Mouse (Mus musculus) forebrain, embryonic 12.5 days (tissue): ENCODE data around the gene Chit1. TPM values are rescaled to one million over a fixed set of nuclear protein-coding genes. Genes with fewer than 3 reads are reported as not detected.

Experiments used
- ATAC-seq: fragments of 200-750 bp; cut with Nextera tagmentation; 2 replicates; pipeline ENCODE4 v1.8.0; 2017; ENCODE audit warnings: moderate TSS enrichment; ENCODE audit not compliant: low FRiP score
- H3K27ac ChIP-seq: fragments of 300-500 bp; sonication (generic); 2 replicates; pipeline ENCODE4 v1.5.1; 2016; ENCODE audit warnings: mild to moderate bottlenecking
- H3K27me3 ChIP-seq: fragments of 300-500 bp; sonication (generic); 2 replicates; pipeline ENCODE4 v1.6.1; 2016; ENCODE audit warnings: mild to moderate bottlenecking
- H3K36me3 ChIP-seq: fragments of 300-500 bp; sonication (generic); replicated peaks from 2 replicates; pipeline ENCODE4 v1.6.1; 2016; ENCODE audit warnings: mild to moderate bottlenecking
- H3K4me1 ChIP-seq: fragments of 300-500 bp; sonication (generic); 2 replicates; pipeline ENCODE4 v1.6.1; 2016
- H3K4me2 ChIP-seq: fragments of 300-500 bp; sonication (generic); 2 replicates; pipeline ENCODE4 v1.6.1; 2016; ENCODE audit warnings: mild to moderate bottlenecking, moderate library complexity
- H3K4me3 ChIP-seq: fragments of 300-500 bp; sonication (generic); replicated peaks from 2 replicates; pipeline ENCODE4 v1.5.1; 2016; ENCODE audit warnings: mild to moderate bottlenecking
- H3K9ac ChIP-seq: fragments of 300-500 bp; sonication (generic); 2 replicates; pipeline ENCODE4 v1.6.1; 2016; ENCODE audit warnings: mild to moderate bottlenecking
- H3K9me3 ChIP-seq: fragments of 300-500 bp; sonication (generic); 2 replicates; pipeline ENCODE4 v1.6.1; 2016
- WGBS: fragments of 180-500 bp; shearing (Covaris S2); methylation state at CpG from one replicate; pipeline ENCODE4 v1.1.7; 2016; 5-methylcytosine and 5-hydroxymethylcytosine counted together
- polyA plus RNA-seq: library from polyadenylated mRNA; unstranded; fragments of >200 nt; fragmentation: Nextera tagmentation; extraction: Ambion mirVana; gene quantifications from 2 replicates; pipeline ENCODE4 v1.2.1, GENCODE M21; 2016

Chit1 gene
- polyA plus RNA-seq, 1 experiment from 2014 or later = not detected

- Histone ChIP-seq H3K27me3 (peaks cover 9% of the 10 kb centered on the region; the same call in 1 of the 2 replicates), H3K9me3 (0 out of 2 replicates have a peak, but pooled peaks cover 5% of the 10 kb centered on the region), H3K36me3 (no peaks in the 10 kb centered on the region), H3K4me1 (no peaks in the 10 kb centered on the region), H3K4me2 (no peak overlapping the region), H3K9ac (no peak overlapping the region), H3K4me3 (no peak overlapping the region), H3K27ac (no peak overlapping the region)
- ATAC-seq = no peak
- 49% methylated on average over 3 of the region's 3 CpGs for WGBS
These were observed 43.6 kb downstream of the Chit1 start for GRCm38 (mm10) chr1:134154655-134155054.

GRCm38 (mm10) chr1:134160404-134160803, 49.4 kb downstream of the Chit1 start:
- no peak for ATAC-seq
- no peak overlapping the region for H3K27ac ChIP-seq
- H3K27me3 ChIP-seq = no peaks in the 10 kb centered on the region
- H3K9ac ChIP-seq = no peak overlapping the region
- no peak overlapping the region for H3K4me3 ChIP-seq
- H3K36me3 ChIP-seq = no peaks in the 10 kb centered on the region
- peaks cover 6% of the 10 kb centered on the region; the same call in 1 of the 2 replicates for H3K4me1 ChIP-seq
- 92% methylated on average over 3 of the region's 3 CpGs for WGBS
- H3K9me3 ChIP-seq = no peaks in the 10 kb centered on the region
- H3K4me2 ChIP-seq = no peak overlapping the region

- peaks cover 6% of the 10 kb centered on the region; the same call in 1 of the 2 replicates for H3K4me1 ChIP-seq
- WGBS = 76% methylated on average over 6 of the region's 6 CpGs
These were observed 50.4 kb downstream of the Chit1 start for GRCm38 (mm10) chr1:134161399-134161798.

GRCm38 (mm10) chr1:134162510-134163225, 51.6 kb downstream of the Chit1 start:
- Histone ChIP-seq H3K27me3 (no peaks in the 10 kb centered on the region), H3K4me3 (no peak overlapping the region), H3K4me1 (peaks cover 6% of the 10 kb centered on the region; the same call in 1 of the 2 replicates), H3K9me3 (no peaks in the 10 kb centered on the region), H3K9ac (no peak overlapping the region), H3K27ac (no peak overlapping the region), H3K36me3 (no peaks in the 10 kb centered on the region), H3K4me2 (no peak overlapping the region)
- 91% methylated on average over 6 of the region's 6 CpGs for WGBS
- ATAC-seq = no peak

More at GRCm38 (mm10) chr1:134161399-134161798, 50.4 kb downstream of the Chit1 start:
- Histone ChIP-seq H3K4me2 (no peak overlapping the region), H3K27me3 (no peaks in the 10 kb centered on the region), H3K4me3 (no peak overlapping the region), H3K27ac (no peak overlapping the region), H3K9ac (no peak overlapping the region), H3K9me3 (no peaks in the 10 kb centered on the region), H3K36me3 (no peaks in the 10 kb centered on the region)
- no peak for ATAC-seq

GRCm38 (mm10) chr1:134163476-134163875, 52.4 kb downstream of the Chit1 start:
- peaks cover 6% of the 10 kb centered on the region; the same call in 1 of the 2 replicates for H3K4me1 ChIP-seq
- ATAC-seq = no peak
- H3K27ac ChIP-seq = no peak overlapping the region
- no peak overlapping the region for H3K9ac ChIP-seq
- H3K4me3 ChIP-seq = no peak overlapping the region
- H3K9me3 ChIP-seq = no peaks in the 10 kb centered on the region
- WGBS = 89% methylated on average over 7 of the region's 7 CpGs
- no peaks in the 10 kb centered on the region for H3K27me3 ChIP-seq
- no peaks in the 10 kb centered on the region for H3K36me3 ChIP-seq
- no peak overlapping the region for H3K4me2 ChIP-seq

- Histone ChIP-seq H3K36me3 (no peaks in the 10 kb centered on the region), H3K9me3 (no peaks in the 10 kb centered on the region), H3K27me3 (no peaks in the 10 kb centered on the region), H3K4me1 (peaks cover 6% of the 10 kb centered on the region; the same call in 1 of the 2 replicates), H3K27ac (no peak overlapping the region), H3K9ac (no peak overlapping the region), H3K4me2 (no peak overlapping the region), H3K4me3 (no peak overlapping the region)
- WGBS = 67% methylated on average over 4 of the region's 4 CpGs
- no peak for ATAC-seq
These were observed 53.4 kb downstream of the Chit1 start for GRCm38 (mm10) chr1:134164454-134164853.

GRCm38 (mm10) chr1:134166547-134166946, 55.5 kb downstream of the Chit1 start:
- WGBS = 91% methylated on average over 3 of the region's 3 CpGs
- Histone ChIP-seq H3K4me3 (no peak overlapping the region), H3K36me3 (no peaks in the 10 kb centered on the region), H3K9ac (no peak overlapping the region), H3K9me3 (no peaks in the 10 kb centered on the region), H3K27ac (no peak overlapping the region), H3K4me2 (no peak overlapping the region), H3K27me3 (no peaks in the 10 kb centered on the region), H3K4me1 (peaks cover 1% of the 10 kb centered on the region; the same call in 1 of the 2 replicates)
- ATAC-seq = no peak

DNA sequence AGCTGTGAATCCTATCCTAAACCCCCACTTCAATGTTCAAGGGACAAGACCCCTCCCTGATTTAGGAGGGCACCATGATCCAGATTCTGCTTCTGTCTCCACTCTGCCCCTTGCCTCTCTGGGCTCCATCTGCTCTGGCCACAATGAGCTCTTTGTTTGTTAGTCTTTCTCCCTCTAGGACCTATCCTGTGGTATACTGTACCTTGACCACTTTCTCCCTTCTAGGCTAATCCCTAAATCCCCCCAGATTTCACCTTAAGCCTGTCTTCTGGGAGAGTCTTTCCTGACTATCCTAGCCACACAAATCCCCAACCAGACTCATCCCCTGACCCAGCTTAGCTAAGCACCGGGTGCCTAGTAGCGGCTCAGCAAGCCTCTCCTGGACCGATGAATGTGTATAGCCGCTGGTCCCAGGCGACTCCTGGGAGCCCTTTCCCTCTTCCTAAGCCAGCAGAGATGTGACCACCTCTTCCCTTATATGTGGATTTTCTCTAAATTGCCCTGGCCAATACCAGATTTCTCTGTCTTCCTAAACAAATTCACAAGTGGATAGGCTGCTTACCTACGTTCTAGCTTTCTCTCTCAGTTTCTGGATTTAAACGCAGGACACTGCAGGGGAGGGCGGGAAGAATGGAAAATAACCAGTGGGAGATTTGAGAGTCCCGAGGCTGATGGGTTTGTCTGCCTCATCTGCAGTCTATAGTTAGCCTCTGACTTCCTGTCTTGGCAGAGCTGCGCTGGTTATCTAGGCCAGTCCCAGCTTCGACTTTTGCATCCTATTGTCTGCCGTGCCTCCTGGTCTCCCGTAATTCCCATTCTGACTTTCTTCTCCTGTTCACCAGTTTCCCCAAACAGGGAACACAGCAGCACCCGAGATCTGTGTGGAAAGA, 56.6 kb downstream of the Chit1 start:
- no peak for ATAC-seq
- no peak overlapping the region for H3K27ac ChIP-seq
- H3K9ac ChIP-seq = no peak overlapping the region
- H3K36me3 ChIP-seq = no peaks in the 10 kb centered on the region
- H3K4me2 ChIP-seq = no peak overlapping the region
- 55% methylated on average over 14 of the region's 14 CpGs for WGBS
- H3K27me3 ChIP-seq = no peaks in the 10 kb centered on the region
- H3K4me3 ChIP-seq = no peak overlapping the region
- H3K9me3 ChIP-seq = no peaks in the 10 kb centered on the region
- H3K4me1 ChIP-seq = no peaks in the 10 kb centered on the region

DNA sequence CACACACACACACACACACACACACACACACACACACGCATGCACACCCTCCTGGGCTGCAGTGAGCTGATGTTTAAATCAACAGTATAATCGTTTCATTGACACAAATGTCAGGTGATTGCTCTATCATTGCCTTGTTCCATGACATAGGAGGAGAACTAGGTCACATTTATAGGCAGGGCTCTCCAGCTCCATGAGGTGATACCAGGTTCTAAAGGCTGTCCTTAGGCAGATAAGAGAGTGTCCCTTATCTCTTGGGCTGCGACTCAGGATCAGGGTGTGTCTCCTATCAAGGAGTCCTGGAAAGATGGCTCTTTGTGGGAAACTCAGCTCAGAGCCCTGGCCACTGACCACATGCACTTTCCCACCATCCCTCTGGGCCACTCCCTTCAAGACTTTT, 57.5 kb downstream of the Chit1 start:
- Histone ChIP-seq H3K4me3 (no peak overlapping the region), H3K27me3 (no peaks in the 10 kb centered on the region), H3K9me3 (no peaks in the 10 kb centered on the region), H3K27ac (no peak overlapping the region), H3K4me2 (no peak overlapping the region), H3K36me3 (no peaks in the 10 kb centered on the region), H3K9ac (no peak overlapping the region), H3K4me1 (no peaks in the 10 kb centered on the region)
- WGBS = 93% methylated on average over 3 of the region's 3 CpGs
- ATAC-seq = no peak

GRCm38 (mm10) chr1:134168985-134169697, 58.1 kb downstream of the Chit1 start:
- Histone ChIP-seq H3K27me3 (no peaks in the 10 kb centered on the region), H3K9me3 (no peaks in the 10 kb centered on the region)

GRCm38 (mm10) chr1:134173081-134173480, 62.0 kb downstream of the Chit1 start:
- H3K4me2 ChIP-seq = no peak overlapping the region
- H3K27ac ChIP-seq = no peak overlapping the region
- H3K9ac ChIP-seq = no peak overlapping the region
- H3K9me3 ChIP-seq = no peaks in the 10 kb centered on the region
- no peak overlapping the region for H3K4me3 ChIP-seq
- no peaks in the 10 kb centered on the region for H3K36me3 ChIP-seq
- ATAC-seq = no peak
- no peaks in the 10 kb centered on the region for H3K27me3 ChIP-seq
- H3K4me1 ChIP-seq = no peaks in the 10 kb centered on the region
- WGBS = 62% methylated on average over 7 of the region's 7 CpGs

More at GRCm38 (mm10) chr1:134168985-134169697, 58.1 kb downstream of the Chit1 start:
- ATAC-seq = no peak
- H3K36me3 ChIP-seq = no peaks in the 10 kb centered on the region
- no peak overlapping the region for H3K4me3 ChIP-seq
- no peak overlapping the region for H3K9ac ChIP-seq
- H3K4me2 ChIP-seq = no peak overlapping the region
- no peaks in the 10 kb centered on the region for H3K4me1 ChIP-seq
- WGBS = 91% methylated on average over 8 of the region's 8 CpGs
- no peak overlapping the region for H3K27ac ChIP-seq

DNA sequence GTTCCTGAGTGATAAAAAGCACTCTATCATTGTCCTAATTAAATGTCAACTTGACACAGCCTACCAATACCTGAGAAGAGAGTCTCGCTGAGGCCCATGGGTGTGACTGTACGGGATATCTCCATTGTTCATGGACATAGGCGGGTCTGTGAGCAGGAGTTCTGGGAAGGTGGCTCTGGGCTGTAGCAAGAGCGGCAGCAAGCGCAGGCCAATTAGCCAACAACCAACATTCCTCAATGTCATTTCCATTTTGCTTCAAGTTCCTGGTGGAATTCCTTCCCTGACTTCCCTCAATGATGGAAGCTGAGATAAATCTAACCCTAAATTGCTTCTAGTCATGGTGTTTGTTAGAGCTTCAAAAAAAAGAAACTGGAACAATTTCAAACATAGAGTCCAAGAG, 66.9 kb downstream of the Chit1 start:
- Histone ChIP-seq H3K27me3 (peaks cover 11% of the 10 kb centered on the region; the same call in 1 of the 2 replicates), H3K4me2 (no peak overlapping the region), H3K4me3 (no peak overlapping the region), H3K4me1 (peaks cover 4% of the 10 kb centered on the region; the same call in 1 of the 2 replicates), H3K9ac (no peak overlapping the region), H3K36me3 (no peaks in the 10 kb centered on the region), H3K27ac (no peak overlapping the region), H3K9me3 (no peaks in the 10 kb centered on the region)
- ATAC-seq = no peak
- 87% methylated on average over 5 of the region's 5 CpGs for WGBS
